Mouse (Mus musculus): ENCODE data around the gene Shc3.

DNA sequence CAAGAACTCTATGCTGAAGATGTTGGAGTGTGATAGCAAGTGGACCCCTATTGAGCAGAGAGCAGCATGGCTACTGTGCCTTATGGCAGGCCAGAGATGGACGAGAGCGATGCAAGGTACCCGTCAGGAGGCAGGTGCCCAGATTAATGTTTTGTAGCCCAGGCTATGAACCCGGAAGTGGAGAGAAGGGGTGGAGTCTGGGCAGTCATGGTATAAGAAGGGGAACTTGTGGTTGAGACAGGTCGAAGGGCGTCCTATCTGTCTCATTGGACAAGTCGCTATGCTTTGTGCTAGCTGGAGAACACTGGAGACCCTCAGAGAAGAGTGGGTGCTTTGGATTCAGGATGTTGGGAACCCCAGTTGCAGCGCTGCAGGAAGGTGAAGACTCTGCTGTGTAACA, 30.9 kb upstream of the Shc3 start:
- TF ChIP-seq POLR2A (IDR thresholded peaks at IDR 0.05; ENCODE audit: low read depth, low read length) = no peak
- no peak for TF ChIP-seq CTCF (conservative IDR thresholded peaks at IDR 0.05; ENCODE audit: insufficient read depth, insufficient read length, low read depth, low read length)

Data from kidney, adult 2 months (tissue).